Mouse (Mus musculus) Patski (cell line): ENCODE results near the gene Fry. TPM values are rescaled to one million over a fixed set of nuclear protein-coding genes. Genes with fewer than 3 reads are reported as not detected.

Source experiments
- ATAC-seq: fragments of 100-300 bp; one replicate; pipeline ENCODE4 v1.8.0; 2021
- CTCF ChIA-PET: fragments of 350-600 bp; sonication (Branson Sonifier 250); formaldehyde crosslinking; loops from one replicate; lab custom pipeline; 2022; ENCODE audit warnings: inconsistent platforms; lab: Charles Lee
- POLR2A ChIA-PET: fragments of 350-600 bp; sonication (Branson Sonifier 250); formaldehyde crosslinking; loops from one replicate; lab custom pipeline; 2022; ENCODE audit warnings: antibody characterized with exemption, inconsistent platforms; lab: Charles Lee
- DNase-seq: peaks from one replicate; pipeline ENCODE4 v3.0.0-alpha.2; 2011; ENCODE audit warnings: low read depth, low spot score
- H3K27me3 ChIP-seq: fragments of 371-371 bp; one replicate; pipeline ENCODE4 v1.5.1; 2021
- CTCF ChIP-seq: fragments of 100-300 bp; IDR thresholded peaks from one replicate; pipeline ENCODE4 v1.5.1; 2021
- in situ Hi-C: fragments of 300-500 bp; cut with MboI; formaldehyde crosslinking; loops from 3 replicates; pipeline ENCODE4 v1.11.1; 2018; ENCODE audit warnings: low pct_unique_long_range_greater_than_20kb, mixed read lengths
- polyA plus RNA-seq: library from polyadenylated mRNA; unstranded; gene quantifications from one replicate; pipeline ENCODE4 v1.2.3, GENCODE M21; 2021

Fry gene
- polyA plus RNA-seq, 1 experiment from 2014 or later, result 0.05 TPM

- no peaks in the 10 kb centered on the region for H3K27me3 ChIP-seq
- ATAC-seq, result no peak
- no peak for TF ChIP-seq CTCF
- no peak for DNase-seq
- in situ Hi-C loops, result no loop called here
- ChIA-PET CTCF (no interaction called here), POLR2A (no interaction called here)
Observed at GRCm38 (mm10) chr5:150186676-150187075, 68.2 kb downstream of the Fry start.

DNA sequence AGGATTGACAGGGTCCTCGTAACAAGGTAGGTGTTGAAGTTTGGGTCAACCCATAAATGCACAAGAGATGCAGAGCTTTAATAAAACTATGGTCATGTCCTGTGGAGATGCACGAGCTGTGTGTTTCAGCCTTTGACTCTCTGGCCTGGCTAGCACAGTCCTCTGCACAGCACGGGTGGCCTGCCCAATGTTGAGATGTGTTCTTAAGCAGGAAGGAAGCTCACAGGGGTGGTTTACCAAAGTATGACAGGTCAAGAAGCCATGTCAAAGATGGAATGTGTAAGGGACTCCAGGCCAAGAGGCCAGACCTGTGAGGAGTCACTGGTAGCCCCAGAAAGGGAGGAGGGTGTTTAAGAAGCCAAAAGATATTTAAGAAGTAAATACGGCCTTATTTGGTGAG lies 69.6 kb downstream of the Fry start:
- in situ Hi-C loops, result no loop called here
- CTCF ChIA-PET, result interaction anchor here (1.4 kb wide), 1 partner anchor 23 kb away, joined by 3 read pairs; no protein-coding TSS in a partner anchor
- no peak for DNase-seq
- ATAC-seq, result no peak
- TF ChIP-seq CTCF, result no peak
- H3K27me3 ChIP-seq, result no peaks in the 10 kb centered on the region
- POLR2A ChIA-PET, result no interaction called here

DNA sequence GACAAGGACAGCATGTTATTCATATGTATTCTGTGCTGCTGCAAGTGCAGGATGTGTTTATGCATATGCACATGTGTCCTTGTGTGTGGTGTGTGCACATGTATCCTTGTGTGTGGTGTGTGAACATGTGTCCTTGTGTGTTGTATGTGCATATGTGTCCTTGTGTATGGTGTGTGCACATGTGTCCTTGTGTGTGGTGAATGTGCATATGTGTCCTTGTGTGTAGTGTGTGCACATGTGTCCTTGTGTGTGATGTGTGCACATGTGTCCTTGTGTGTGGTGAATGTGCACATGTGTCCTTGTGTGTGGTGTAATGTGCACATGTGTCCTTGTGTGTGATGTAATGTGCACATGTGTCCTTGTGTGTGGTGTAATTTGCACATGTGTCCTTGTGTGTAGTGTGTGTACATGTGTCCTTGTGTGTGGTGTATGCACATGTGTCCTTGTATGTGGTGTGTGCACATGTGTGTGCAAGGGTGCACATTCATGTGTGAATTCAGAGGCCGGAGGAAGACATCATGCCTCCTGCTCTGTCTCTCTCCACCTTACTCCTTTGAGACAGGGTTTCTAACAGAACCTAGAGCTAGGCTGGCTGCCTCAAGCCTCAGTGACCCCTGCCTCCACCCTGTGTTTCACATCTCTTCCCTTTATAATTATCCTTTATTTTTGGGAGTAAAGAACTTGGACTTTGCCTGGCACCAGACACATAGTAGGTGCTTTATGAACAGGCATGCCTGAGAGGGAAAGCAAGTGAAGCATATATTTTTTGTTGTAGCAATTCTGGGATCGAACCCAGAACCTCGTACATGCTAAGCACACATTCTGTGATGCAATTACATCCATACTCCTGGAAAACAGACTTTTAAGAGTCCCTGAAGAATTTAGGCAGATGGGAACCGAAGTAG lies 72.3 kb downstream of the Fry start:
- CTCF ChIA-PET, result no interaction called here

GRCm38 (mm10) chr5:150195514-150196210 lies 77.2 kb downstream of the Fry start:
- POLR2A ChIA-PET, result interaction anchor here (0.6 kb wide), 1 partner anchor 30 kb away, joined by 3 read pairs; no protein-coding TSS in a partner anchor
- in situ Hi-C loops, result no loop called here
- no peak for ATAC-seq
- no peak for TF ChIP-seq CTCF
- no peaks in the 10 kb centered on the region for H3K27me3 ChIP-seq
- CTCF ChIA-PET, result no interaction called here
- DNase-seq, result no peak

More for the DNA sequence above, 72.3 kb downstream of the Fry start:
- in situ Hi-C loops, result no loop called here
- DNase-seq (no peak), ATAC-seq (no peak)
- H3K27me3 ChIP-seq, result no peaks in the 10 kb centered on the region
- POLR2A ChIA-PET, result no interaction called here
- TF ChIP-seq CTCF, result no peak

GRCm38 (mm10) chr5:150196211-150196585 lies 77.8 kb downstream of the Fry start:
- no peaks in the 10 kb centered on the region for H3K27me3 ChIP-seq
- TF ChIP-seq CTCF, result no peak
- POLR2A ChIA-PET, result no interaction called here
- DNase-seq, result no peak
- CTCF ChIA-PET, result no interaction called here
- no peak for ATAC-seq
- in situ Hi-C loops, result no loop called here

- ATAC-seq (no peak), DNase-seq (no peak)
- ChIA-PET CTCF (no interaction called here), POLR2A (interaction anchor here (0.6 kb wide), 1 partner anchor 1541 kb away, joined by 4 read pairs; no protein-coding TSS in a partner anchor)
- no peaks in the 10 kb centered on the region for H3K27me3 ChIP-seq
- no peak for TF ChIP-seq CTCF
- in situ Hi-C loops, result no loop called here
Observed at GRCm38 (mm10) chr5:150196881-150197311, 78.5 kb downstream of the Fry start.

DNA sequence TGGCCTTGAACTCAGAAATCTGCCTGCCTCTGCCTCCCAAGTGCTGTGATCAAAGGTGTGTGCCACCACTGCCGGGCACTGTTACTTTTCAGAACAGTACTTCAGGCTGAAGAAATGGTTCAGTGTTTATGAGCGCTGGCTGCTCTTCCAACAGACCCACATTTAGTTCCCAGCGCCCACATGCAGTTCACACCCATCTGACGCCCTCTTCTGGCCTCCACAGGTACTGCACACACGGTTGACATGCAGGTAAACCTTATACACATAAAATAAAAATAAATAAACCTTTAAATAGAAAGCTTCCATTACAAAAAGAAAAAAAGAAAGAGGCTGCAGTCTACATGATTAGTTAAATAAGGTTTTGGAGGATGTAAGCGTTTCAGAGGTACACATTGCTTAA lies 88.3 kb downstream of the Fry start:
- CTCF ChIA-PET, result no interaction called here
- no peaks in the 10 kb centered on the region for H3K27me3 ChIP-seq
- peak; percentile 25 for TF ChIP-seq CTCF
- POLR2A ChIA-PET, result no interaction called here
- no peak for ATAC-seq
- in situ Hi-C loops, result no loop called here
- no peak for DNase-seq

DNA sequence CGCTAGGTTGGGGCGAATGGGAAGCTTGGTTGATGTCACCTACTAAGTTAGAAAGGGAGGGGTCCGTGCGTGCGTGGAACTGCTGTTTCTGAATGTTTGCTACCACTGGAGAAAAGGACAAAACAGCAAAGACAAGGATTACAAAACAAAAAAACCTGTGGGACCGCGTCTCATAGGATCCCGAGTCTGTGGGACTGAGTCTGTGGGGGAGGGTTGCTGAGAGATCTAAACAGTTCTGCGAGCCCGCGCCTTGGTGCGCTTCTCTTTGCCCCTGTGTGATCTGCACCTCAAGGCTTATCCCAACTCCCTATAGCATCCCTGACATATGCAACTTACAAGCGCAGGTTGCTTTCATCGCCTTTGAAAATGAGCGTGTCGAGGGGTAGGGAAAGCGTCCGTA lies 89.2 kb downstream of the Fry start:
- in situ Hi-C loops, result no loop called here
- no peak for ATAC-seq
- no peak for TF ChIP-seq CTCF
- ChIA-PET POLR2A (no interaction called here), CTCF (no interaction called here)
- H3K27me3 ChIP-seq, result no peaks in the 10 kb centered on the region
- DNase-seq, result no peak

DNA sequence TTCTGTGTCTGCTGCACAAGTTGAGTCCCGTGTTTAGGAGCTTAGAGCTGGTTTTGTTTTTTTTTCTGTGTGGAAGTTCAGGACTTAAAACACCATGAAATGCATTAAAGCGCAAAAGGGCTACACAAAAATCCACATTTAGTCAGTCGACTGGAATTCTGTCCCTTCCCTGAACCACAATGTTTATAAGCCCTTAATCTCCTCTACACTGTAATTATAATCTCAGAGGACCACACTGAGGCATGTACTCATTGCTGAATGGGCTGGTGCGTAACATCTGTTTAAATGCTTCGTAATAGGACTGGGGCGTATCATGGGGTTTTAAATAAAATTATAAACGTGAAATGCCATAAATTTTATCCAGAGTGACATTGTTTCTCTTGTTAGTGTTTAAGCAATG lies 89.6 kb downstream of the Fry start:
- CTCF ChIA-PET, result no interaction called here
- DNase-seq, result peak; percentile 15
- POLR2A ChIA-PET, result no interaction called here
- no peak for ATAC-seq
- no peak for TF ChIP-seq CTCF
- in situ Hi-C loops, result no loop called here
- H3K27me3 ChIP-seq, result no peaks in the 10 kb centered on the region

- POLR2A ChIA-PET, result no interaction called here
- ATAC-seq, result no peak
- no peak for DNase-seq
- CTCF ChIA-PET, result no interaction called here
- no peaks in the 10 kb centered on the region for H3K27me3 ChIP-seq
- in situ Hi-C loops, result no loop called here
- TF ChIP-seq CTCF, result no peak
Observed at GRCm38 (mm10) chr5:150214081-150214480, 95.6 kb downstream of the Fry start.

DNA sequence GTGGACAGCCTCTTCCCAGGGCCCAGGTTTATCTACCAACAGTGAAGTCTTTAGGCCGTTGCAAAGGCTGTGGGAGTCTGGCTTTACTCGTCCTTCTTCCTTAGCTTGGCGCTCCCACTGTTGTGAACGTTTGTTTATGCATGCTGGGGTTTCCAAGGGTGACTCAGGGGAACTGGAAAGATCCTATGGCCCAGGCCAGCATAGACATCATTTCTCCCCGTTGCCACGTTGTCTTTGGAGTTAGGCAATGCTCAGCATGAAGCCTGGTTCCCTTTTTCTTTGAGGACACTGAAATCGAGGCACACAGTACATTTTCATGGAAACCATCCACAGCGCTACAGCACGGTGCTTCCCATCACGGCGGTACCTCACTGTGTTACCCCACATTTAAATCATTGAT lies 97.6 kb downstream of the Fry start:
- ChIA-PET CTCF (no interaction called here), POLR2A (no interaction called here)
- in situ Hi-C loops, result no loop called here
- DNase-seq (no peak), ATAC-seq (no peak)
- H3K27me3 ChIP-seq, result no peaks in the 10 kb centered on the region
- TF ChIP-seq CTCF, result no peak
